Comparison of ENCODE assay signal across 19 mouse cellular contexts in genomic region chr2:25892440-25892839, GRCm38 (mm10). TPM values are rescaled to one million over a fixed set of nuclear protein-coding genes. Genes with fewer than 3 reads are reported as not detected.
DNase-seq lines count a peak whose midpoint lies in the region; ATAC-seq and TF ChIP-seq lines count a peak whose summit lies in the region.
"Had no signal": no experiment of that assay in that cellular context is flagged by ENCODE, and none has a peak within 500 bp of the region (broad histone marks: within the 10 kb centered on the region; RNA-seq: fewer than 3 reads in every experiment).

No protein-coding gene starts in this region.

- peak; percentile 26 for DNase-seq in adrenal gland, postnatal 10 days
- DNase-seq in adrenal gland, postnatal 4 days (ENCODE audit: low spot score in 2 of 2): no peak
- DNase-seq in lung, embryonic 14.5 days: no peak
- DNase-seq in lung, postnatal 36 days: no peak
- DNase-seq in cerebellum, adult 8-10 months: peak; percentile 56
- no peak for DNase-seq in spleen, adult 18-20 months
- DNase-seq in layer of hippocampus, adult 8-10 months (ENCODE audit: low spot score in 2 of 2): no peak
- DNase-seq: heart, adult 11 months; left cerebral cortex, postnatal 4 days; retina, postnatal 1 day had no signal

- no peaks in the 10 kb centered on the region for H3K27me3 ChIP-seq in lung, embryonic 14.5 days (ENCODE audit: insufficient read depth, low read length)
- H3K27me3 ChIP-seq: kidney, embryonic 15.5 days; liver, embryonic 15.5 days; neural tube, embryonic 12.5 days had no signal

- no peak overlapping the region for H3K9ac ChIP-seq in lung, embryonic 14.5 days
- H3K9ac ChIP-seq: kidney, embryonic 15.5 days; liver, embryonic 15.5 days; neural tube, embryonic 12.5 days had no signal

- TF ChIP-seq CTCF in lung, embryonic 14.5 days (IDR thresholded peaks at IDR 0.05; ENCODE audit: low read depth): 0 out of 2 replicates have a peak, but pooled peaks have one; percentile 16

- ATAC-seq in lung, embryonic 14.5 days (ENCODE audit: insufficient read depth): no peak
- ATAC-seq in megakaryocyte progenitor cell, adult 5-6 weeks (replicated peaks; ENCODE audit: poor library complexity): peak; percentile 83
- ATAC-seq: midbrain, embryonic 16.5 days had no signal

- no peak overlapping the region for H3K27ac ChIP-seq in lung, embryonic 14.5 days (ENCODE audit: low read depth)
- H3K27ac ChIP-seq: embryonic facial prominence, embryonic 10.5 days; kidney, embryonic 15.5 days; liver, embryonic 15.5 days; neural tube, embryonic 12.5 days had no signal

- no peak overlapping the region for H3K4me3 ChIP-seq in lung, embryonic 14.5 days (ENCODE audit: low read depth, low read length)
- H3K4me3 ChIP-seq: embryonic facial prominence, embryonic 10.5 days; kidney, embryonic 15.5 days; liver, embryonic 15.5 days; neural tube, embryonic 12.5 days had no signal

- H3K4me2 ChIP-seq in lung, embryonic 14.5 days: no peak overlapping the region
- H3K4me2 ChIP-seq: kidney, embryonic 15.5 days; liver, embryonic 15.5 days; neural tube, embryonic 12.5 days had no signal

- H3K4me1 ChIP-seq in lung, embryonic 14.5 days (ENCODE audit: insufficient read depth): no peaks in the 10 kb centered on the region
- H3K4me1 ChIP-seq: kidney, embryonic 15.5 days; neural tube, embryonic 12.5 days had no signal

- no peaks in the 10 kb centered on the region for H3K9me3 ChIP-seq in lung, embryonic 14.5 days (ENCODE audit: low read depth, low read length)
- H3K9me3 ChIP-seq: embryonic facial prominence, embryonic 10.5 days; kidney, embryonic 15.5 days; liver, embryonic 15.5 days; neural tube, embryonic 12.5 days had no signal

- no peaks in the 10 kb centered on the region for H3K36me3 ChIP-seq in lung, embryonic 14.5 days (ENCODE audit: insufficient read depth)
- H3K36me3 ChIP-seq: embryonic facial prominence, embryonic 10.5 days; kidney, embryonic 15.5 days; liver, embryonic 15.5 days; neural tube, embryonic 12.5 days had no signal

- 78% methylated on average over 7 of the region's 7 CpGs for WGBS in lung, embryonic 14.5 days

RNA-seq across cellular contexts. Expression of gene Kcnt1, which starts 28.9 kb away (rescaled TPM):
- 1 to 10 TPM; 4.0 to 7.2 TPM for total RNA-seq in adrenal gland, postnatal 10 days (2021)
- 10 to 100 TPM; 12.2 to 12.9 TPM for total RNA-seq in adrenal gland, postnatal 4 days (2021)
- 0.14 and 0.22 TPM in 2 replicates for polyA plus RNA-seq in lung, embryonic 14.5 days (2014; fragmentation: Nextera tagmentation; extraction: Ambion mirVana)
- not detected in 2 replicates for total RNA-seq in megakaryocyte progenitor cell, adult 5-6 weeks (2015)
- total RNA-seq in megakaryocyte progenitor cell, adult 5-6 weeks (2017): not detected in 2 replicates
- 10 to 100 TPM; 51.4 to 62.1 (median 53.9) TPM for total RNA-seq in layer of hippocampus, adult 8-10 months (2022)
- polyA plus RNA-seq: liver, embryonic 15.5 days had no signal

RNA-seq across cellular contexts. Expression of gene Sohlh1, which starts 45.4 kb away (rescaled TPM):
- not detected for total RNA-seq in adrenal gland, postnatal 10 days (2021)
- total RNA-seq in adrenal gland, postnatal 4 days (2021): not detected
- not detected in 2 replicates for polyA plus RNA-seq in lung, embryonic 14.5 days (2014; fragmentation: Nextera tagmentation; extraction: Ambion mirVana)
- total RNA-seq in megakaryocyte progenitor cell, adult 5-6 weeks (2015): not detected in 2 replicates
- not detected in 2 replicates for total RNA-seq in megakaryocyte progenitor cell, adult 5-6 weeks (2017)
- total RNA-seq in layer of hippocampus, adult 8-10 months (2022): not detected
- total RNA-seq: layer of hippocampus, postnatal 10 days; left cerebral cortex, postnatal 4 days had no signal
- polyA plus RNA-seq: embryonic facial prominence, embryonic 10.5 days; heart, postnatal 0 days; kidney, embryonic 15.5 days; liver, embryonic 15.5 days; midbrain, embryonic 16.5 days; neural tube, embryonic 12.5 days; spleen, adult 2 months had no signal

Comparison
In these comparisons a context has a peak if more than half of its experiments do, and no peak if none do; other contexts are left out.
1. DNase-seq: peak in adrenal gland, postnatal 10 days (single experiment) and cerebellum, adult 8-10 months (single experiment); none in adrenal gland, postnatal 4 days (0 of 2), lung, embryonic 14.5 days (single experiment), lung, postnatal 36 days (single experiment), spleen, adult 18-20 months (0 of 2) and layer of hippocampus, adult 8-10 months (0 of 2).
2. RNA of gene Kcnt1, which starts 28.9 kb away (total RNA-seq): 51.4 to 62.1 TPM in layer of hippocampus, adult 8-10 months, 12.2 to 12.9 TPM in adrenal gland, postnatal 4 days and 4.0 to 7.2 TPM in adrenal gland, postnatal 10 days; not detected in megakaryocyte progenitor cell, adult 5-6 weeks; every median in the first group is over 4 times any median in the second.